Mouse (Mus musculus) cerebellum, adult 11-12 months (tissue): ENCODE data around the gene Psmb7.
A peak's percentile ranks its signal among the peaks of the same experiment; 100 is the strongest.

Experiments
- DNase-seq: peaks from one replicate; pipeline ENCODE4 v3.0.0; 2022

Gene Psmb7

DNA sequence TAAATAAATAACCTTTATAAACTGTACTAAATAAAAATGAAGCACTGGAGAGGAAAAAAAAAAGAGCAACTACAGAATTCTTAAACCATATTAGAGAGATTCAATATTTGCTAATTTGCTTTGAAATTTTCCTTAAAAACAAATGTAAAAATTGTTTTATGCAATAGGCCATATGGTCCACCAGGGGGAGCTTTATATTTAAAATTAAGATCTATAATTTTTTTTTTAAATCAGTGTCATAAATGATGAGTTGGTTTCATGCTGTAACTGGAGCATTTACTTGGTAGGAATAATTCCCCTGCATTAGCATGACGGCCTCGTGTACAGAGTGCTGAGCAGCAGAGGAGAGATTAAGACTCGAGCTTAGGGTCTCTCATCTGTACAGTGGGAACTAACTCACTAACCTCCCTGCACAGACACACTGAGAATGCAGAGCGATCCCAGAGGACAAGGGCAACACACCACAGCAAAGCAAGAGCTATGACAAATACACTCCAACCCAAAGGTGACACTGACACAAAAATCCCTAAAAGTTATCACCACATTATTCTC, 6.1 kb downstream of the Psmb7 start:
- DNase-seq, result no peak

DNA sequence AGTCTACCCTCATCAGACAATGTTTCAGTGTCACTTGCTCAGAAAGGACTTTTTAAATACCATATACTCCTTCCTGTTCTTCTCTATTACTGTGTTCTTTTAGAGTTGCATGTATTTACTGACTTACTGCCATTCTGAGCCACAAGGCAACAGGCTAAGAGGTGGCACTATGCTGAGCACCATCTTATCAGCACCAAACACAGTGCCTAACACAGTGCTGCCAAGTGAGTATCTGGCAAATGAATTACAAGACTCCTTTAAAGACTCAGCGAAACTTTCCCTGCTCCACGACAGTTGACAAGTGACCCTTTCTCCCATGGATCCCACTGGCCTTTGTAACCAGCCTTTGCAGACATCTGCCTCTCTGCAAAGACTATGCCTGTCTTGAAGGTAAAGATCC, 13.3 kb downstream of the Psmb7 start:
- no peak for DNase-seq

- DNase-seq, result no peak
These were observed 14.4 kb downstream of the Psmb7 start for GRCm38 (mm10) chr2:38629451-38629850.

- no peak for DNase-seq
These were observed 15.1 kb downstream of the Psmb7 start for GRCm38 (mm10) chr2:38628801-38629200.

DNA sequence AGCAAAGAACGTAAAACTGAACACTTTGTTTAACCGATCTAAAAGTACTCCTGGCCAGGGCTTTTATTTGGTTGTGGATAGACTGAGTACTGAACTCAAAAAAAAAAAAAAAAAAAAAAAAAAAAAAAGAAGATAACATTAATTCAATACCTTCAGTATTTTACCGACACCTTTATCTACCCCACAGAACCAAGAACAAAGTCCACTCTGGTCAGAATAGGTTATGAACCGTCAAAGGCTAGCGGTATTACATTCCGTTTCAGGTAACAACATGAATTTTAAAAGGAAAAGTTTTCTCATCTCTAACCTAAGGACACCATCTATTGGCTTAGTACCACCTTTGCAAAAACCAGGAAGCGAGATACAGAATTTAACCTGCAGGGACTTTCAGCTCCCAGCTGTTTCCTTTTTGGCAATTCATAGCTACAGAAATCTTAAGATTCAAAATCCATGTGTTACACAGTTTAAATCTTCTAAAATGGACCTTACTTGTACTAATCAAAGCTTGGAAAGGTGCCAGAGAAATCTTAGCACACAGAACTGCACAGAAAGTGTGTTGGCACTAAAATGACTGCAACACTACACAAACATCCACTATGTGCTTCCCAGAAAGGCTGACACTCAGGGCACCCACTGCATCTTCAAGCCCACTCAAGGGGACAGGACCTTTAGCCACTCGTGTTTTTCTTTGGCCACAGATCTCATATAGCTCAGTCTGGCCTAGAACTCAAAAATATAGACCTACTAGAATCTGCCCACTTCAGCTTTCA, 19.9 kb downstream of the Psmb7 start:
- DNase-seq, result no peak

GRCm38 (mm10) chr2:38623411-38623810, 20.5 kb downstream of the Psmb7 start:
- DNase-seq, result no peak

GRCm38 (mm10) chr2:38621610-38622021, 22.3 kb downstream of the Psmb7 start:
- DNase-seq, result peak; percentile 61

GRCm38 (mm10) chr2:38621076-38621475, 22.8 kb downstream of the Psmb7 start:
- DNase-seq, result no peak

DNA sequence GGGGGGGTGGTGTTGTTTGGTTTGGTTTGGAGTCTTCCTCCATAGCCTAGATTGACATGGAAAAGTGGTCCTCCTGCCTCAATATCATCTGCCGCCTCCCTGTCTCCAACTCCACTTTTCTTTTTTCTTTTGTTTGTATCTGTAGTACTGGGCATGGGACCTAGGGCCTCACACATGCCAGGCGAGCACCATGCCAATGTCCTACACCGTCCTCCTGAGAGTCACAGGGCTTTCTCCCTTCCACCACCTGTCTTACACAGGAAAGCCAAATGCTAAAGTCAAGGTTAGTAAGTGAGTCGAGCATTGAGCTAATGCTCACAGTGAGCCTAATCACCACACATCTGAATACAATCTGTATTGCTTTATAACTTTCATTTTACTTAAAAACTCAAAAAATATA, 24.1 kb downstream of the Psmb7 start:
- peak; percentile 85 for DNase-seq

DNA sequence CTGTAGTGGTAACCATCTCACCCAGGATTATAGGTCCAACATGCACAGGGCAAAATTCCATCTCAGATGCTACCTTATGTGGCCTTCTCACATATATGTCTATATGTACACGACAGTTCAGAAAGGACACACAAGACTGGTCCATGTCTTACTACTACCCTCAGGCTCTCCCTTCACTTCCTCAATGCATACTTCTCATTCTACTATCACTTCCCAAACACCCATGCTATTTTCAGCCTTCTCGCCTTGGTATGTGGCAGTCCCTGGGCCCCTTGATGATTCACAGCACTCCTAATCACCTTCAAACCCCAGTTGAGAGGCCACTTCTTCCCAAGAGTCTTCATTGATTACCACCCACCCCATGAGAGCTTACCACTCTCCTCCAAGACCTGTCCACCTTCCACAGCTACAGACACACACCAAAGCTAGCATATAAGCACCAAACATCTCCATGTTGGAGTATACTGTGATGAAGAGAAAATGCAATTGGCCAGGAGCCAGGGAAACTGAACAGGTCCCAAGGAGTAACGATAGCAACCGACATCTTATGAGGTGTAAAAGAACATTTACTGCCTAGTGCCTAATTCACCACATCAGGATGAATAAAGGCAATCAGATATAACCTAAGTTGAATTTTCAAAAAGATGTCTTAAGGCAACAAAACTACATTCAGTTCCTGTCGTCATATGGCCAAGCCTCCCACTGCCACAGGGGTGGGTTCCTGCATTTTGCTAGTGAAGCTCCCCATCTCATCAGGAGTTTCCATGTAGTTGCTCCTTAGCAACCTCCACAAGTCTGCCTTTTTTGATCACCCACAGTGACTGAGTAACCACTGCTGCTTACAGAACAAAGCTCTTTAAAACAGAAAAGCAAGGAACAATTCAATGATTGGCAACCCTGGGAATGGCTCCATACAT, 26.7 kb downstream of the Psmb7 start:
- no peak for DNase-seq

DNA sequence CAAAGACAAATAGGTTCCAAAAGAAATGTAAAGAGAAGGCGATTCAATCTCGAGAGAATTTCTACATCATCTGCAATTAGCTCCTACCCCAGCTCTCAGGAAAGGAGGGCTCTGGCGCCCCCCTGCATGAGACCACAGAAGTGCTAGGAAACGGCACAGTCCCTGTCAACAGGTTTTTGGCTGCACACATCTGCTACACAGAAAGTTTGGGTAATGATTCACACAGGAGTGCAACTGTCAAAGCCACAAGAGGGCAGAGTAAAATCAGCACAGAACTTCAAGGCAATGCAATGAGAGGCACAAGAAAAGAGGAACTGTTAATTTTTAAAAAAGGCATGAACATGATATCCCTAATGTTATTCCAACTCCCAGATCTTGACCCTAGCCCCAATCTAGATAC, 27.8 kb downstream of the Psmb7 start:
- no peak for DNase-seq

DNA sequence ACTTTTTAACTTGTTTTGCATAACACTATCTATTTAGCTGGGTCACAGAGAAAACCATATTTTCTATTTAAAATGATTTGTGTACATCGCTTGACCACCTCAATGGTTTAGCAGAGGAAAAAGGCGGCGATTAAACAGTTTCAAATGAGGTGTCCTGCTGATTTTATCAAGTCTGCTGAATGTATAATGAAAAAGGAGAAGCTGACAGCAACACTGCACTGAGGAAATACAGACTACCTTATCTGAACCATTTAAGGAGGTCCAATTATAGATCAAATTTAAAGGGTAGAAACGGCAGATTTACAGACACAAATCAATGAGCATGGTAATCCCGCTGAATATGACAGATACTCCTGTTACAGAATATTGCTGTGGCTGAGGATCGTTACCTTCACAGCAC, 29.4 kb downstream of the Psmb7 start:
- DNase-seq, result no peak

- no peak for DNase-seq
These were observed 30.3 kb downstream of the Psmb7 start for GRCm38 (mm10) chr2:38613576-38613975.

GRCm38 (mm10) chr2:38612596-38612995, 31.3 kb downstream of the Psmb7 start:
- DNase-seq, result no peak

DNA sequence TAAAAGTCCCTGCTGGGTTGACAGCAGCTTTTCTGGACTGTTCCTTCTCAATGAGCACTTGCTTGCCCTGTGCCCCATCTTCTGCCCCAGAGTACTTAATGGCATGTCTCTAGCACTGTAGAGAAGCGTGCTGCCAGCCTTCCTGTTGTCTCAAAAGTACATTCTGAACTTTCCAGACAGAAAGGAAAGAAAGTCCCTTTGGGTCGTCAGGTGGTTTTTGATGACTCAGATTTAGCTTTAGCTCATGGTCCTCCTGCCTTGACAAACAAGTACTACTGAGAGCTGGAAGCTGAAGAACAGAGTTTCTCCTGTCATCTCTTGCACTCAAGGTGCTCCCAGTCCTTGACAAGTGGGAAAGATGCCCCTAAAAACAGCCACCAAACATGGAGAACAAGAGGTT, 33.7 kb downstream of the Psmb7 start:
- DNase-seq, result no peak

GRCm38 (mm10) chr2:38609310-38609709, 34.6 kb downstream of the Psmb7 start:
- DNase-seq, result no peak

- no peak for DNase-seq
These were observed 35.0 kb downstream of the Psmb7 start for GRCm38 (mm10) chr2:38608831-38609309.

DNA sequence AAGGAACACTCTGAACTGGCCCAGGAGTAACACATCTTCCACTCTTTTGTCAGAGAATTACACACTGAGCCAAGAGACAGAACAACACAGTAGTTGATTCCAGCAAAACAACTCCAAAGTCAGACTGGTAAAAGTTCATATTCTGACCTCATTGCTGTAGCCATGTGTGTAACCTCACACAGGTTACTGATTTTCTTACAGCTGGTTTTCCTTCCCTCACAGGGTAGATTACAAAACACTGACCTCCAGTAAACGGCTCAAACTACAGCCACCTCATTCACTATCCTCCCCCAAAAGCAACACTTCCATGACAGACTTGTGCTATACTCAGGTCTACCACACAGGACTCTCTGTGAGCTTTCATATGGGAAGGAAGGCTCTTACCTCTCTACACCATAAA, 36.2 kb downstream of the Psmb7 start:
- DNase-seq, result no peak

GRCm38 (mm10) chr2:38600842-38601241, 43.0 kb downstream of the Psmb7 start:
- DNase-seq, result no peak

DNA sequence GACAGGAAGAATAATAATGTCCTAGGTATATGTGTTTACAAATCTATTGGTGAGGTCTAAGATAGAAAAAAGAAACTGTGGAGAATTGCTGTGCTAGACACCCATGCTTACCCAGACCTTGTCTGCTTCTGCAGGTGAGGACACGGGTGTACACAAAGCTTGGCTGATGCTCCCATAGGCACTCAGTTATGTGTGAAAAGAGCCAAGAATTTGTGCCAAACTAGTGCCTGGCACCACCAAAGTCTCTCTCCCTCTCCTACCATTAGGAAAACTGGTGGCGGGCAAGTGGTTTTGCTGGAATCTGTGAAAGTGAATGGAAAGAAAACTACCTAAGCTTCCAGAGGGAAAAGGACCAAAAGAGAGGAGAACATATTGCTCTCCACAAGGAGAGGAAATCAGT, 45.5 kb downstream of the Psmb7 start:
- DNase-seq, result peak; percentile 47

DNA sequence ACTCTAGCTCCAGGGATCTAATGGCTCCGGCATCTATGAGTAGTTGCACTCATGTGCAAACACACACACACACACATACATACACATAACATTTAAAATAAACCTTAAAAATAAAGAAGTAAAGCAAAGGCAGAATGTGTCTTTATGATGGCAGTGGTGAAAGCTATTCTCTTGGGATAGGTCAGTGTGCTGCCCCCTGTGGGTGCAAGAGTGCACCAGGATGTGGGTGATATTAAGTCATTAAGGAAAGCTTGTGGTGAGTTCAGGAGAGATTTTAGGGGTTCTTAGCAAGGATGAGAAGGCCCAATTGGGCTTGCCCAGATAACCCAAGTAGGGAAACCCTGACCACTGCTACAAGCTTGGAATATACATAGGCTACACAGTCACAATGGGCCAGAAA, 46.0 kb downstream of the Psmb7 start:
- no peak for DNase-seq

DNA sequence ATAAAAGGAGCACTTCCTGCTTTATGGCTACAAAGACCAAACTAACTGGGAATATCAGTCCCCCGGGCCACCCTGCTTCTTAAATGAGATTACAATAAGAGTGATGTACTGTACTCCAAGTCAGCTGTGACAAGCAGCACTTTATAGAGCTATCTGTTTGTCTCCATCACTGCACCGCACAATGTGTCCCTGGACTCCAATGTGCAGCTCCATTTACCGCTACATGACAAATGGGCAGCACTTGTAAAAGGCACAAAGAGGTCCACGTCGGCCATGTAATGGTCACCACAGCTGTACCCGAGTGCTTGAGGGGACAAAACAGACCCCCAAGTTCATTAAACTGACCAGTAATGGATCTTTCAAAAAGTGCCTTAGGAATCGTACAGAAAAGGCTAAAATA, 49.0 kb downstream of the Psmb7 start:
- no peak for DNase-seq

GRCm38 (mm10) chr2:38591751-38592459, 52.0 kb downstream of the Psmb7 start:
- peak; percentile 45 for DNase-seq
